Mouse (Mus musculus): ENCODE measurements at regions not wholly inside any gene's neighbourhood (a gene's known extent, or its start where the extent isn't known, plus 50 kb on each side); places are given as distances from the start of the nearest gene placed in this dataset.

DNA sequence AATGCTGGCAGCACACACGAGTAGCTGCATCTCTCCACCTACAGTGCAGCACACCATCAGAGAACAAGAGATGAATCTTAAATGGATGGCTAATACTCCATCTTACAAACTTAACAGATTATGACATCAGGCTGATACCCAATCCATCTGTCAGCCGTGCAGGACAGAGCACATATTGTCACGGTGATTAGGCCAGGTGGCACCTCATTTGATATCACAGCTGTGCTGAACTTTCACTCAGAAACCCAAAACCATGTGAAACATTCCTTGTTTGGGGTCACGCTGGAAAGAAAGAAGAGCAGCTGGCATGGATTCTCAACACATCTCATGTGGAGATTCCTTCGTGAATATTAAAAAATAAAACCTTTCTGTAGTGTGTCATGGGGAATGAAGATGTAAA is 911.4 kb upstream of the Adgrl2 start:
- 59% methylated on average over 5 of the region's 5 CpGs for WGBS
- H3K9me3 ChIP-seq (ENCODE audit: control insufficient read depth, low read length): no peaks in the 10 kb centered on the region
- H3K27me3 ChIP-seq (ENCODE audit: control insufficient read depth, insufficient read depth, low read length): no peaks in the 10 kb centered on the region
- H3K9ac ChIP-seq (ENCODE audit: low read depth, low read length): no peak overlapping the region
- no peak overlapping the region for H3K4me3 ChIP-seq (ENCODE audit: low read depth, low read length)
- no peak overlapping the region for H3K27ac ChIP-seq (ENCODE audit: low read depth, low read length)
- H3K36me3 ChIP-seq (ENCODE audit: control insufficient read depth, insufficient read depth, low read length): no peaks in the 10 kb centered on the region
- ATAC-seq (ENCODE audit: low FRiP score) (no peak), DNase-seq (ENCODE audit: low spot score) (no peak)
- H3K4me1 ChIP-seq (replicated peaks; ENCODE audit: control insufficient read depth, insufficient read depth, low read length): no peaks in the 10 kb centered on the region
- no peak overlapping the region for H3K4me2 ChIP-seq (replicated peaks; ENCODE audit: low read depth, low read length)

- WGBS: 53% methylated on average over 1 of the region's 1 CpGs
- no peak for DNase-seq (ENCODE audit: low spot score)
- Histone ChIP-seq H3K4me3 (ENCODE audit: low read depth, low read length) (no peak overlapping the region), H3K4me1 (replicated peaks; ENCODE audit: control insufficient read depth, insufficient read depth, low read length) (no peaks in the 10 kb centered on the region), H3K9ac (ENCODE audit: low read depth, low read length) (no peak overlapping the region), H3K27me3 (ENCODE audit: control insufficient read depth, insufficient read depth, low read length) (no peaks in the 10 kb centered on the region), H3K36me3 (ENCODE audit: control insufficient read depth, insufficient read depth, low read length) (no peaks in the 10 kb centered on the region), H3K27ac (ENCODE audit: low read depth, low read length) (no peak overlapping the region), H3K4me2 (replicated peaks; ENCODE audit: low read depth, low read length) (no peak overlapping the region), H3K9me3 (ENCODE audit: control insufficient read depth, low read length) (no peaks in the 10 kb centered on the region)
- ATAC-seq (ENCODE audit: low FRiP score): no peak
These were observed 886.2 kb upstream of the Adgrl2 start for GRCm38 (mm10) chr3:149876553-149876952.

DNA sequence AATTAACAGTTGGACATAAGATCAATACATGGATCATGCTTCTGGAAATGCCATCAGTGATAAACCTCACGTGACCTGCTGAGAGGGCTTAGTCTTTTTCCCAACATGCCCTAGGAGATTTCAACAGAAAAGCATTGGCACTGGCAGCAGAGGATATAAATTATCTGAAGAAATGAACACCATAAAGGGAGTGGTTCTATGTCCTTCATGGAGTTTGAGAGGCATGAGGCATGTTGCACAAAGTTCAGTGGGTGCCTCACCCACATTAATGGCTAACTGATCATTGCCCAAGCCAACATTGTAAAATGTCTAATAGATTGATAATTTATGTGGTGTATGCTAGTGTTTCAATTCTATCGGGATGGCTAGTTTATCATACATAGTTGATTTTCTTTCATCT is 875.6 kb upstream of the Adgrl2 start:
- Histone ChIP-seq H3K27ac (ENCODE audit: low read depth, low read length) (no peak overlapping the region), H3K36me3 (ENCODE audit: control insufficient read depth, insufficient read depth, low read length) (no peaks in the 10 kb centered on the region), H3K4me3 (ENCODE audit: low read depth, low read length) (no peak overlapping the region), H3K27me3 (ENCODE audit: control insufficient read depth, insufficient read depth, low read length) (no peaks in the 10 kb centered on the region), H3K4me2 (replicated peaks; ENCODE audit: low read depth, low read length) (no peak overlapping the region), H3K9ac (ENCODE audit: low read depth, low read length) (no peak overlapping the region), H3K4me1 (replicated peaks; ENCODE audit: control insufficient read depth, insufficient read depth, low read length) (no peaks in the 10 kb centered on the region), H3K9me3 (ENCODE audit: control insufficient read depth, low read length) (no peaks in the 10 kb centered on the region)
- WGBS: 86% methylated on average over 2 of the region's 2 CpGs
- DNase-seq (ENCODE audit: low spot score): no peak
- ATAC-seq (ENCODE audit: low FRiP score): no peak

GRCm38 (mm10) chr3:149846941-149847539 is 856.7 kb upstream of the Adgrl2 start:
- 76% methylated on average over 7 of the region's 7 CpGs for WGBS

GRCm38 (mm10) chr3:149845826-149846486 is 855.6 kb upstream of the Adgrl2 start:
- no peak overlapping the region for H3K4me2 ChIP-seq (replicated peaks; ENCODE audit: low read depth, low read length)
- no peaks in the 10 kb centered on the region for H3K9me3 ChIP-seq (ENCODE audit: control insufficient read depth, low read length)
- DNase-seq (ENCODE audit: low spot score): no peak
- WGBS: 65% methylated on average over 3 of the region's 3 CpGs
- H3K4me3 ChIP-seq (ENCODE audit: low read depth, low read length): no peak overlapping the region
- no peak overlapping the region for H3K9ac ChIP-seq (ENCODE audit: low read depth, low read length)
- H3K4me1 ChIP-seq (replicated peaks; ENCODE audit: control insufficient read depth, insufficient read depth, low read length): no peaks in the 10 kb centered on the region
- no peak overlapping the region for H3K27ac ChIP-seq (ENCODE audit: low read depth, low read length)
- no peaks in the 10 kb centered on the region for H3K27me3 ChIP-seq (ENCODE audit: control insufficient read depth, insufficient read depth, low read length)
- ATAC-seq (ENCODE audit: low FRiP score): no peak
- no peaks in the 10 kb centered on the region for H3K36me3 ChIP-seq (ENCODE audit: control insufficient read depth, insufficient read depth, low read length)

More at GRCm38 (mm10) chr3:149846941-149847539, 856.7 kb upstream of the Adgrl2 start:
- DNase-seq (ENCODE audit: low spot score) (no peak), ATAC-seq (ENCODE audit: low FRiP score) (no peak)
- Histone ChIP-seq H3K36me3 (ENCODE audit: control insufficient read depth, insufficient read depth, low read length) (no peaks in the 10 kb centered on the region), H3K4me1 (replicated peaks; ENCODE audit: control insufficient read depth, insufficient read depth, low read length) (no peaks in the 10 kb centered on the region), H3K9ac (ENCODE audit: low read depth, low read length) (no peak overlapping the region), H3K4me2 (replicated peaks; ENCODE audit: low read depth, low read length) (no peak overlapping the region), H3K9me3 (ENCODE audit: control insufficient read depth, low read length) (no peaks in the 10 kb centered on the region), H3K27ac (ENCODE audit: low read depth, low read length) (no peak overlapping the region), H3K27me3 (ENCODE audit: control insufficient read depth, insufficient read depth, low read length) (no peaks in the 10 kb centered on the region), H3K4me3 (ENCODE audit: low read depth, low read length) (no peak overlapping the region)

- no peaks in the 10 kb centered on the region for H3K36me3 ChIP-seq (ENCODE audit: control insufficient read depth, insufficient read depth, low read length)
- 18% methylated on average over 18 of the region's 18 CpGs for WGBS
- H3K4me1 ChIP-seq (replicated peaks; ENCODE audit: control insufficient read depth, insufficient read depth, low read length): no peaks in the 10 kb centered on the region
- DNase-seq (ENCODE audit: low spot score) (peak; percentile 27), ATAC-seq (ENCODE audit: low FRiP score) (no peak)
- H3K9me3 ChIP-seq (ENCODE audit: control insufficient read depth, low read length): no peaks in the 10 kb centered on the region
- peak overlapping the region; percentile 28 for H3K4me2 ChIP-seq (replicated peaks; ENCODE audit: low read depth, low read length)
- no peak overlapping the region for H3K27ac ChIP-seq (ENCODE audit: low read depth, low read length)
- H3K27me3 ChIP-seq (ENCODE audit: control insufficient read depth, insufficient read depth, low read length): no peaks in the 10 kb centered on the region
- H3K4me3 ChIP-seq (ENCODE audit: low read depth, low read length): no peak overlapping the region
- no peak overlapping the region for H3K9ac ChIP-seq (ENCODE audit: low read depth, low read length)
These were observed 854.9 kb upstream of the Adgrl2 start for GRCm38 (mm10) chr3:149845083-149845825.

- no peaks in the 10 kb centered on the region for H3K36me3 ChIP-seq (ENCODE audit: control insufficient read depth, insufficient read depth, low read length)
- no peaks in the 10 kb centered on the region for H3K4me1 ChIP-seq (replicated peaks; ENCODE audit: control insufficient read depth, insufficient read depth, low read length)
- ATAC-seq (ENCODE audit: low FRiP score) (no peak), DNase-seq (ENCODE audit: low spot score) (no peak)
- no peak overlapping the region for H3K4me3 ChIP-seq (ENCODE audit: low read depth, low read length)
- no peak overlapping the region for H3K27ac ChIP-seq (ENCODE audit: low read depth, low read length)
- H3K9ac ChIP-seq (ENCODE audit: low read depth, low read length): no peak overlapping the region
- H3K4me2 ChIP-seq (replicated peaks; ENCODE audit: low read depth, low read length): no peak overlapping the region
- no peaks in the 10 kb centered on the region for H3K9me3 ChIP-seq (ENCODE audit: control insufficient read depth, low read length)
- H3K27me3 ChIP-seq (ENCODE audit: control insufficient read depth, insufficient read depth, low read length): no peaks in the 10 kb centered on the region
These were observed 847.6 kb upstream of the Adgrl2 start for GRCm38 (mm10) chr3:149837921-149838320.

- H3K4me1 ChIP-seq (replicated peaks; ENCODE audit: control insufficient read depth, insufficient read depth, low read length): no peaks in the 10 kb centered on the region
- 62% methylated on average over 11 of the region's 11 CpGs for WGBS
- no peaks in the 10 kb centered on the region for H3K36me3 ChIP-seq (ENCODE audit: control insufficient read depth, insufficient read depth, low read length)
- no peak overlapping the region for H3K27ac ChIP-seq (ENCODE audit: low read depth, low read length)
- ATAC-seq (ENCODE audit: low FRiP score): no peak
- no peaks in the 10 kb centered on the region for H3K9me3 ChIP-seq (ENCODE audit: control insufficient read depth, low read length)
- no peak overlapping the region for H3K4me3 ChIP-seq (ENCODE audit: low read depth, low read length)
- no peak overlapping the region for H3K4me2 ChIP-seq (replicated peaks; ENCODE audit: low read depth, low read length)
- no peak for DNase-seq (ENCODE audit: low spot score)
- no peaks in the 10 kb centered on the region for H3K27me3 ChIP-seq (ENCODE audit: control insufficient read depth, insufficient read depth, low read length)
- H3K9ac ChIP-seq (ENCODE audit: low read depth, low read length): no peak overlapping the region
These were observed 846.3 kb upstream of the Adgrl2 start for GRCm38 (mm10) chr3:149836467-149837233.
